Mouse (Mus musculus) adrenal gland (tissue): ENCODE results near the gene Ptprb.

Experiments used
- intact Hi-C: fragments of 180-260 bp; cut with DNase I; formaldehyde crosslinking; loops from one replicate; pipeline ENCODE4 v1.15.1; 2025

Gene Ptprb

GRCm38 (mm10) chr10:116291153-116291755, 15.9 kb downstream of the Ptprb start:
- intact Hi-C loops, result no loop called here

- intact Hi-C loops, result no loop called here
Measured at GRCm38 (mm10) chr10:116296439-116296838, 21.1 kb downstream of the Ptprb start.

- intact Hi-C loops, result no loop called here
Measured at GRCm38 (mm10) chr10:116297854-116298253, 22.5 kb downstream of the Ptprb start.

DNA sequence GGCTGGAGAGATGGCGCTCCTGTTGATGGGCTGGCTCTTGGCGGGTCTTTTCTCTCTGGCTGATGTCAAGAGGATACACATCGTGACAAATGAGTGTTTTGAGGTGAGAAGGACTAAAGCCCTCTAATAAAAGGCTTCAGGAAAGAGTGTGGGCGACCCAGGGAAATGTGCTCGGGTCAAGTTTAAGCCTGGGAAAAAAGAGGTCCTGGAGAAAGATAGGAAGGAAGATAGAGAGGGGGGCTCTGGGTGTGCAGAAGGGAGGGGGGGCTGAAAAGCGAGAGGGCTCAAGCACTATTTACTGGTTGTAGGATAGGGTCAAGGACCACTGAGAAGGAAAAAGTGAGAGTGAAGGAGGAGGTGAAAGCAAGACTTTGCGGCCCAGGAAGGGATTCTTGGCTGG, 25.5 kb downstream of the Ptprb start:
- intact Hi-C loops, result no loop called here

DNA sequence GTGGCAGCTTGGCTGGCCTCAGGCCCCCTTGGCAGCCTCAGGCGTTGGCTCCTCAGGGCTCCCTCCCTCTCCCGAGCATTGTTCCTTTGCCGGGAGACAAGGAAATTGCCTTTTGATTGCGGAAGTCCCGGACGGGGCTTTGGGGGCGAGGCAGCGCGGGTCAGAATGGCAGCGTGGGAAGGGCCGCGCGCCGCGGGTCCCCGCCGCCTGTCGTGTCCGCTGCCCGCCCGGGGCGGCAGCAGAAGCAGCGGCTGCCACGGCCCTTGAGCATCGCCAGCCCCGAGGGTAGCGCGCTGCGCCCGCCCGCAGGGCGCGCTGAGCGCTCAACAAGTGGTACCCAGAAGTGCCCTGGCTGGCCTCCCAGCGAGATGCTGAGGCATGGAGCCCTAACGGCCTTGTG, 25.9 kb downstream of the Ptprb start:
- intact Hi-C loops, result no loop called here

- intact Hi-C loops, result no loop called here
Measured at GRCm38 (mm10) chr10:116304355-116304754, 29.0 kb downstream of the Ptprb start.

DNA sequence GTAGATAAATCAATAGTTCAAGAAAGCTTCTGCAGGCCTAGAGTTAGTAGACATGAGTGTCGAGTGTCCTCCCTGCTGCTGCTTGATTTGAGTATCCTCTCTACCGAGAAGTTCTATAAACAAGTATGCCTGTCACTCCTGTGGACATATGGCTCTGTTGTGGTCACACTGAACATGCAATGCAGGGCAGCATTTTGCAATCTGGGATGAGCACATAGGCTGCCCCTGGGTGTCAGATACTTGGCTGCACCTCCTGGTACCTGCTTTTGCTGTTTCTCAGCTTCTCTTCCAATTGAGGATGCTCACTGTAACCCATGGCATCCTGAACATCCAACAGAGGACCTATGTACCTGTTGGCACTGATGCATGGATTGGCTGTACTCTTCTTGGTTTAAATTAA, 34.1 kb downstream of the Ptprb start:
- intact Hi-C loops, result no loop called here

- intact Hi-C loops, result no loop called here
Measured at GRCm38 (mm10) chr10:116310516-116311210, 35.3 kb downstream of the Ptprb start.

DNA sequence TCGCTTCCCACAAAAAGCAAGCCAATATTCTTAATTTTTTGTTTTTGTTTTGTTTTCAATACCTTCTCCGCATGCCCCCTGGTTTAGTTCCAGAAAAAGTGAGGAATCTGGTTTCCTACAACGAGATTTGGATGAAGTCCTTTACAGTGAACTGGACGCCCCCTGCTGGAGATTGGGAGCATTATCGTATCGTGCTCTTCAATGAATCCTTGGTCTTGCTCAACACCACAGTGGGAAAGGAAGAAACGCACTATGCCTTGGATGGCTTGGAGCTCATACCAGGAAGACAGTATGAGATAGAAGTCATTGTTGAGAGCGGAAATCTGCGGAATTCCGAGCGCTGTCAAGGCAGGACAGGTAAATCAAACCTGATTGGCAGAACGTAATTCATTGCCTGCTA, 43.9 kb downstream of the Ptprb start:
- intact Hi-C loops, result loop anchor here (2.0 kb wide), 1 partner anchor 110 kb away; no protein-coding TSS in a partner anchor

- intact Hi-C loops, result no loop called here
Measured at GRCm38 (mm10) chr10:116329086-116329485, 53.8 kb downstream of the Ptprb start.

DNA sequence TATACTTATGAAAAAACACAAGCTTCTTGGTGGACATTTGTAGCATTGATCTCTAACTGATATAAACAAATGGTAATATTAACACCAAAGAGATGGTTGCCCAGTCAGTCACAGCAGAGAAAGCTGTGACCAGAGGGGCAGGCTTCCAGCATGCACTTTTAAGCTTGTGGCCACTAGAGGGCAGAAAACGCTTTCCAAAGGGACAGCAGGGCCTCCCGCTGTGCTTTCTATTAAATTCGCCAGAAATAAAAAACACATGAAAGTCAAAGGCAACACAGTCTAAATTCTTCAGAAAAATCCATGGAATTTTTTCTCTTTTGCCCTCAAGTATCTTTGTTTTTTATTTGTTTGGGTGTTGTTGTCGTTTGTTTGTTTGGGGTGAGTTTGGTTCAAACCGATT, 55.1 kb downstream of the Ptprb start:
- intact Hi-C loops, result loop anchor here (1.0 to 10.0 kb wide), 2 partner anchors 254 to 518 kb away; partner anchors contain the start of gene Cnot2

- intact Hi-C loops, result loop anchor here (1.0 to 10.0 kb wide), 2 partner anchors 254 to 517 kb away; partner anchors contain the start of gene Cnot2
Measured at GRCm38 (mm10) chr10:116330961-116331510, 55.7 kb downstream of the Ptprb start.

GRCm38 (mm10) chr10:116333666-116334065, 58.3 kb downstream of the Ptprb start:
- intact Hi-C loops, result loop anchor here (10.0 kb wide), 1 partner anchor 251 kb away; the partner anchor contains the start of gene Cnot2

DNA sequence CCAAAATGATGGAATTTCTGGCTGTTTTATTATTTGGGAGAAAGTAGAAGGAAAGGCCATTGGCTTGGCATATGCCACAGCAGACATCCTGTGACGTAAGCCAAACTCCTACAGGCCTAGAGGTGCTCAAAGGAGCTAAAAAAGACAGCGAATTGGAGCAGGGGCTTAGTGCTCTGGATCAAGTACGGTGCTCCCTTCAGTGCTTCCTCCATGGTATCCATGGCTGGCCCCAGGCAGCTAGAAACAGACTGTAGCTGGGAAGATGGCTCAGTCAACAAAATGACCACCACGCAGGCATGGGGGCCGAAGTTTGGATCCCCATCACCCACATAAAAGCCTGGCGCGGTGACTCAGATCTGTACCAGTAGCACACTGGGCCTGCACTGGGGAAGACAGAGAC, 58.8 kb downstream of the Ptprb start:
- intact Hi-C loops, result loop anchor here (10.0 kb wide), 1 partner anchor 251 kb away; the partner anchor contains the start of gene Cnot2

GRCm38 (mm10) chr10:116335328-116335727, 60.0 kb downstream of the Ptprb start:
- intact Hi-C loops, result loop anchor here (10.0 kb wide), 1 partner anchor 249 kb away; the partner anchor contains the start of gene Cnot2

DNA sequence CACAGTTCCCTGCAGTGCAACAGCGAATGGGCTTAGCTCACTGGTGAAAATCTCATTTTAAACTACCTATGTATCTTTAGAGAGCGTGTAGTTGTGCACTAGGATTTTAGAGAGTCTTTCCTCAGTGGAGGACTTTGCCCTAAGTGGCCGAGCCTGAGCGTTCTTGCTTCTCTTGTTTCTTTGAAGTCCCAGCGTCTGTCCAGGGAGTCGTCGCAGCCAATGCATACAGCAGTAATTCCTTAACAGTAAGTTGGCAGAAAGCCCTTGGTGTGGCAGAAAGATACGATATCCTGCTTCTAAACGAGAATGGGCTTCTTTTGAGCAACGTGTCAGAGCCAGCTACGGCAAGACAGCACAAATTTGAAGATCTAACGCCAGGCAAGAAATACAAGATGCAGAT, 65.9 kb downstream of the Ptprb start:
- intact Hi-C loops, result no loop called here

DNA sequence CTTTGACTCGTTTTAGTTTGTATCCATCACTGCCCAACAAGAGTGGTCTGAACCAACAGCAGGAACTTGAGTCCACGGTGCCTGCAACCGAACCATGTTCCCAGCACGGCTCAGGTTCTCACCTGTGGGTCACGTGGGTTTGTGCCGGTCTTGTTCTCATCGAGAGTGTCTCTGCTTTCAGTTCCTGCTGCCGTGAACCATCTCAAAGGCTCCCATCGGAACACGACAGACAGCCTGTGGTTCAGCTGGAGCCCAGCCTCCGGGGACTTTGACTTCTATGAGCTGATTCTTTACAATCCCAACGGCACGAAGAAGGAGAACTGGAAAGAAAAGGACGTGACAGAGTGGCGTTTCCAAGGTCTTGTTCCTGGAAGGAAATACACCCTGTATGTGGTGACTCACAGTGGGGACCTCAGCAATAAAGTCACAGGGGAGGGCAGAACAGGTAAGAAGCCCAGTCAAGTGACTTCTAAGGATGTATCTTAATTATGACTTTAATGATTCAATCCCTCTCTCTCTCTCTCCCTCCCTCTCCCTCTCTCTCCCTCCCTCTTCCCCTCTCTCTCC, 71.4 kb downstream of the Ptprb start:
- intact Hi-C loops, result no loop called here

DNA sequence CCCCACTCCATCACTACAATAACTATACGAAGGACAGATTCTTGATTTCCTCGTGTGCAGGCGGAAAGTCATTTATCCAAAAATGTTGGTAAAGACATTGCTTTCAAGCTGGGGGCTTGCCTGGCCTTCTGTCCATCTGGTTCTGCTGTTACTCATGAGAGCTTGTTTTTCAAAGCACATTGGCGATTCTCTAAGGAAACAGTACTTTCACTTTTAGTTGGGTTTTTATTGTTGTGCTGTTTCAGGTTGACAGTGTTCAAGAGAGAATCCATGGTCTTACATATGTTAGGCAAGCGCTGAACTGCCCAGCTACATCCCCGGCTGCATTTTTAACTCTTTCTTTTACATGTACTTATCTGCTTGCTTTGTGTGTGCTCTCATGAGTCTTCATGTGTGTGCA, 73.7 kb downstream of the Ptprb start:
- intact Hi-C loops, result no loop called here

DNA sequence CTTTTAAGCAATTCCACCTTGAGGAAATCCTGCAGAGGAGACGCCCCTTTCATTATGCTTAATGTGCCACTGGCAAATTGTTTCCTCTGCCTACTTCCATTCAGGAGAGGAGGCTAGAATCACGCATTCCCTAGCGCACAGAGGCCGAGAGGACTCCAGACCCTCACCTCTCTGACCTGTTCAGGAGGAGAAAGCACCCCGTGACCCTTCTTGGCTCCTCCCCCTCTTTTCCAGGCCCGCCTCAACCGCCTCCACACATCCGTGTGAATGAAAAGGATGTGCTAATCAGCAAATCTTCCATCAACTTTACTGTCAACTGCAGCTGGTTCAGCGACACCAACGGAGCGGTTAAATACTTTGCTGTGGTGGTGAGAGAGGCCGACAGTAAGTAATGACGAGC, 75.2 kb downstream of the Ptprb start:
- intact Hi-C loops, result no loop called here

DNA sequence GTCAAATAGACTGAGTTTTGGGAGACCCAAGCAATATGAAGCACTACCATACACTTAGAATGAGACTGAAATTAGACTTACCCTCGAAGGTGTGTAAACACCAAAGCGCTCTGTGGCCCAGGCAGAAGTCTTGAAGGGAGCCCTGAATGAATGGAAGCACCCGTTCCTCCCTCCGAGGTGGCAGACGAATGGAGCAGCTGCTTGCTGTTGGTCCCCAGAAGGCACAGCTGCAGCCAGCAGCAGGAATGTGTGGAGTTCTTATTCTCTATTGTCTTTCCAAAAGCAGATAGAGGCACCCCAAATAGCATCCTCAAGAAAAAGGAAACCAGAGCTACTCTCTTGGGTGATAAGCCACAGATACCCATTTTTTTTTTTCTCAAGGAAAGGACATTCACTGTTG, 79.0 kb downstream of the Ptprb start:
- intact Hi-C loops, result no loop called here

- intact Hi-C loops, result no loop called here
Measured at GRCm38 (mm10) chr10:116362181-116362580, 86.9 kb downstream of the Ptprb start.

GRCm38 (mm10) chr10:116362645-116363044, 87.3 kb downstream of the Ptprb start:
- intact Hi-C loops, result no loop called here
